Mouse (Mus musculus) CH12.LX (cell line): ENCODE measurements around the gene Palm2. TPM values are rescaled to one million over a fixed set of nuclear protein-coding genes. Genes with fewer than 3 reads are reported as not detected.

ENCODE experiments used
- DNase-seq: peaks from one replicate; pipeline ENCODE4 v3.0.0-alpha.2; 2013; ENCODE audit errors: extremely low read depth
- H3K27ac ChIP-seq: 2 replicates; pipeline ENCODE4 v1.5.1; 2012; ENCODE audit warnings: low read depth, mild to moderate bottlenecking, control low read depth, moderate library complexity; ENCODE audit not compliant: insufficient read depth
- H3K27me3 ChIP-seq: replicated peaks from 2 replicates; pipeline ENCODE3; 2012; ENCODE audit warnings: inconsistent platforms
- H3K36me3 ChIP-seq, 2 experiments: replicated peaks in 1 of 2; 2 replicates each; pipeline versions ENCODE3 to v1.6.1; 2012; ENCODE audit warnings: inconsistent platforms in 1 of 2, low read length in 1 of 2, mild to moderate bottlenecking in 1 of 2, mixed read lengths in 1 of 2, moderate library complexity in 1 of 2; ENCODE audit not compliant: control insufficient read depth in 1 of 2, insufficient read depth in 1 of 2
- H3K4me1 ChIP-seq, 2 experiments: 2 replicates each; pipeline ENCODE4 v1.6.1; 2012; ENCODE audit warnings: inconsistent platforms in 1 of 2, moderate library complexity in 1 of 2; ENCODE audit not compliant: insufficient read depth in 2 of 2, control insufficient read depth in 1 of 2
- H3K4me2 ChIP-seq: 2 replicates; pipeline ENCODE4 v1.6.1; 2012; ENCODE audit warnings: low read depth, mild to moderate bottlenecking, control low read depth; ENCODE audit not compliant: poor library complexity, insufficient read depth, severe bottlenecking
- H3K4me3 ChIP-seq, 3 experiments: fragments of 150-350 bp in 1 of 3; sonication (generic) in 1 of 3; replicated peaks in 1 of 3; 2 replicates each; pipeline versions ENCODE3 to v1.5.1; 2011 to 2012; ENCODE audit warnings: low read depth in 2 of 3, low read length in 2 of 3, mild to moderate bottlenecking in 2 of 3, moderate library complexity in 2 of 3, control low read depth in 1 of 3, improper control_type of control experiment in 1 of 3, inconsistent platforms in 1 of 3, mixed read lengths in 1 of 3; ENCODE audit not compliant: poor library complexity in 1 of 3
- H3K79me2 ChIP-seq: replicated peaks from 2 replicates; pipeline ENCODE4 v1.6.1; 2012; ENCODE audit warnings: mild to moderate bottlenecking, moderate library complexity; ENCODE audit not compliant: control insufficient read depth, poor library complexity, insufficient read depth, severe bottlenecking; ENCODE audit errors: extremely low read depth
- H3K9ac ChIP-seq: 2 replicates; pipeline ENCODE4 v1.6.1; 2012; ENCODE audit warnings: low read depth, mild to moderate bottlenecking, control low read depth, moderate library complexity; ENCODE audit not compliant: insufficient read depth
- H3K9me3 ChIP-seq: replicated peaks from 2 replicates; pipeline ENCODE3; 2012; ENCODE audit warnings: low read length, inconsistent platforms, mixed read lengths
- CHD1 ChIP-seq: IDR thresholded peaks from 2 replicates; pipeline ENCODE4 v1.6.1; 2012; ENCODE audit warnings: low read depth, low read length, improper control_type of control experiment, inconsistent platforms
- CHD2 ChIP-seq: IDR thresholded peaks from 2 replicates; pipeline ENCODE4 v1.6.1; 2011; ENCODE audit warnings: low read length, improper control_type of control experiment
- CTCF ChIP-seq, 2 experiments: IDR thresholded peaks in 1 of 2; conservative IDR thresholded peaks in 1 of 2; 2 replicates each; pipeline ENCODE4 v1.5.1; 2011 to 2012; ENCODE audit warnings: low read depth in 2 of 2, low read length in 2 of 2, improper control_type of control experiment in 1 of 2, inconsistent platforms in 1 of 2, mild to moderate bottlenecking in 1 of 2, moderate library complexity in 1 of 2
- JUND ChIP-seq: conservative IDR thresholded peaks from 2 replicates; pipeline ENCODE4 v1.6.1; 2011; ENCODE audit warnings: low read depth, low read length, improper control_type of control experiment
- KAT2A ChIP-seq: IDR thresholded peaks from 2 replicates; pipeline ENCODE4 v1.6.1; 2012; ENCODE audit warnings: low read length, improper control_type of control experiment, inconsistent platforms; ENCODE audit not compliant: insufficient replicate concordance
- MEF2A ChIP-seq: IDR thresholded peaks from 2 replicates; pipeline ENCODE4 v1.6.1; 2014; ENCODE audit warnings: low read depth, mild to moderate bottlenecking, inconsistent platforms, low read length, improper control_type of control experiment, borderline replicate concordance
- MXI1 ChIP-seq: IDR thresholded peaks from 2 replicates; pipeline ENCODE4 v1.6.1; 2011; ENCODE audit warnings: mild to moderate bottlenecking, low read depth, low read length, improper control_type of control experiment
- MYC ChIP-seq: IDR thresholded peaks from 2 replicates; pipeline ENCODE4 v1.6.1; 2011; ENCODE audit warnings: low read depth, mild to moderate bottlenecking, improper control_type of control experiment, low read length
- NRF1 ChIP-seq: IDR thresholded peaks from 2 replicates; pipeline ENCODE4 v1.6.1; 2014; ENCODE audit warnings: low read depth, mild to moderate bottlenecking, inconsistent platforms, low read length, improper control_type of control experiment, moderate library complexity
- PAX5 ChIP-seq: IDR thresholded peaks from 2 replicates; pipeline ENCODE4 v1.6.1; 2012; ENCODE audit warnings: low read length, inconsistent platforms, mixed read lengths
- POLR2A ChIP-seq: IDR thresholded peaks from 2 replicates; pipeline ENCODE4 v1.6.1; 2011; ENCODE audit warnings: low read depth, mild to moderate bottlenecking, improper control_type of control experiment, low read length
- POLR2AphosphoS2 ChIP-seq: IDR thresholded peaks from 2 replicates; pipeline ENCODE4 v1.6.1; 2011; ENCODE audit warnings: low read depth, low read length, improper control_type of control experiment
- RAD21 ChIP-seq: IDR thresholded peaks from 2 replicates; pipeline ENCODE4 v1.6.1; 2011; ENCODE audit warnings: low read depth, mild to moderate bottlenecking, low read length, improper control_type of control experiment, moderate library complexity
- RCOR1 ChIP-seq: conservative IDR thresholded peaks from 2 replicates; pipeline ENCODE4 v1.6.1; 2012; ENCODE audit warnings: low read depth, mild to moderate bottlenecking, inconsistent platforms, low read length, improper control_type of control experiment
- SMC3 ChIP-seq: IDR thresholded peaks from 2 replicates; pipeline ENCODE4 v1.6.1; 2011; ENCODE audit warnings: low read depth, low read length, improper control_type of control experiment
- USF2 ChIP-seq: conservative IDR thresholded peaks from 2 replicates; pipeline ENCODE4 v1.6.1; 2011; ENCODE audit warnings: low read depth, low read length, improper control_type of control experiment
- ZKSCAN1 ChIP-seq: IDR thresholded peaks from 2 replicates; pipeline ENCODE4 v1.6.1; 2012; ENCODE audit warnings: low read depth, inconsistent platforms, low read length, improper control_type of control experiment, borderline replicate concordance
- dilution Hi-C: fragments of 300-500 bp; cut with MboI; formaldehyde crosslinking; loops from 2 replicates; pipeline ENCODE4 v1.14.3; 2020; ENCODE audit warnings: low sequenced_read_pairs; ENCODE audit not compliant: extremely low pct_unique_long_range_greater_than_20kb, extremely low pct_ligation_motif_present
- in situ Hi-C: fragments of 300-500 bp; cut with MboI; formaldehyde crosslinking; loops from 3 replicates; pipeline ENCODE4 v1.14.3; 2019; ENCODE audit warnings: low sequenced_read_pairs, low pct_ligation_motif_present, low pct_unique_long_range_greater_than_20kb, mixed read lengths
- polyA plus RNA-seq: library from polyadenylated mRNA; unstranded; fragments of >175 nt; gene quantifications from 2 replicates; pipeline ENCODE4 v1.2.1, GENCODE M21; 2012; ENCODE audit warnings: low read depth; ENCODE audit not compliant: insufficient read length
- total RNA-seq, 2 experiments: library from RNA; depleted of rRNA; stranded (reverse); fragments of 300-350 nt in 1 of 2; fragments of >200 nt in 1 of 2; gene quantifications; 2 replicates each; pipeline ENCODE4 v1.2.3; 2012 to 2014

Palm2 gene
- total and polyA plus RNA-seq, 3 experiments, result not detected

GRCm38 (mm10) chr4:57634956-57635355 is 200.9 kb downstream of the Palm2 start:
- Histone ChIP-seq H3K27ac (no peak overlapping the region), H3K4me1 (peaks cover 0 to 14% of the 10 kb centered on the region in 2 experiments; a peak in 2 of 4 replicates), H3K4me2 (no peak overlapping the region), H3K79me2 (no peaks in the 10 kb centered on the region)
- no peak for DNase-seq
- TF ChIP-seq CHD1 (no peak), RAD21 (no peak), CTCF (conservative IDR thresholded peaks at IDR 0.05 in 1 of 2, IDR thresholded peaks at IDR 0.05 in 1 of 2; ENCODE audit: low read depth in 2 of 2, low read length in 2 of 2) (no peak), CHD2 (no peak)
- TF ChIP-seq, all 38 proteins: peak for 0
- in situ Hi-C loops, result no loop called here
- H3K9me3 ChIP-seq, result peaks cover 3% of the 10 kb centered on the region
- dilution Hi-C loops, result no loop called here
- H3K27me3 ChIP-seq, result no peaks in the 10 kb centered on the region
- no peak overlapping the region for H3K9ac ChIP-seq
- no peak overlapping the region for H3K4me3 ChIP-seq
- H3K36me3 ChIP-seq, result no peaks in the 10 kb centered on the region

GRCm38 (mm10) chr4:57636782-57637482 is 202.9 kb downstream of the Palm2 start:
- DNase-seq, result no peak
- H3K4me1 ChIP-seq, result peaks cover 0 to 19% of the 10 kb centered on the region in 2 experiments; a peak in 2 of 4 replicates

GRCm38 (mm10) chr4:57637636-57638386 is 203.8 kb downstream of the Palm2 start:
- in situ Hi-C loops, result no loop called here
- TF ChIP-seq MXI1, result no peak
- TF ChIP-seq USF2, result no peak
- TF ChIP-seq MEF2A, result no peak
- no peak for TF ChIP-seq ZKSCAN1
- no peak for TF ChIP-seq POLR2AphosphoS2
- no peak for TF ChIP-seq CHD1
- TF ChIP-seq RCOR1, result no peak
- TF ChIP-seq NRF1, result no peak
- no peak for TF ChIP-seq KAT2A
- TF ChIP-seq JUND, result no peak
- no peak for TF ChIP-seq PAX5
- TF ChIP-seq MYC, result no peak
- no peak for TF ChIP-seq POLR2A
- TF ChIP-seq RAD21, result no peak
- no peak for TF ChIP-seq CHD2
- no peak for TF ChIP-seq SMC3
- H3K9me3 ChIP-seq, result no peaks in the 10 kb centered on the region
- H3K27me3 ChIP-seq, result no peaks in the 10 kb centered on the region
- DNase-seq, result no peak
- H3K4me3 ChIP-seq, result no peak overlapping the region
- H3K79me2 ChIP-seq, result no peaks in the 10 kb centered on the region
- H3K9ac ChIP-seq, result no peak overlapping the region
- peaks cover 0 to 11% of the 10 kb centered on the region in 2 experiments; a peak in 2 of 4 replicates for H3K4me1 ChIP-seq
- H3K36me3 ChIP-seq, result no peaks in the 10 kb centered on the region
- H3K4me2 ChIP-seq, result peak overlapping the region; percentile 93
- no peak overlapping the region for H3K27ac ChIP-seq
- dilution Hi-C loops, result no loop called here

More at GRCm38 (mm10) chr4:57636782-57637482, 202.9 kb downstream of the Palm2 start:
- in situ Hi-C loops, result no loop called here
- H3K36me3 ChIP-seq, result no peaks in the 10 kb centered on the region
- peaks cover 1% of the 10 kb centered on the region for H3K9me3 ChIP-seq
- no peaks in the 10 kb centered on the region for H3K27me3 ChIP-seq
- H3K4me3 ChIP-seq, result no peak overlapping the region
- H3K79me2 ChIP-seq, result no peaks in the 10 kb centered on the region
- no peak overlapping the region for H3K9ac ChIP-seq
- dilution Hi-C loops, result no loop called here
- no peak overlapping the region for H3K4me2 ChIP-seq
- no peak for TF ChIP-seq ZKSCAN1
- no peak overlapping the region for H3K27ac ChIP-seq
